Mouse (Mus musculus): ENCODE data around the gene Ptgfr.

Ptgfr gene

DNA sequence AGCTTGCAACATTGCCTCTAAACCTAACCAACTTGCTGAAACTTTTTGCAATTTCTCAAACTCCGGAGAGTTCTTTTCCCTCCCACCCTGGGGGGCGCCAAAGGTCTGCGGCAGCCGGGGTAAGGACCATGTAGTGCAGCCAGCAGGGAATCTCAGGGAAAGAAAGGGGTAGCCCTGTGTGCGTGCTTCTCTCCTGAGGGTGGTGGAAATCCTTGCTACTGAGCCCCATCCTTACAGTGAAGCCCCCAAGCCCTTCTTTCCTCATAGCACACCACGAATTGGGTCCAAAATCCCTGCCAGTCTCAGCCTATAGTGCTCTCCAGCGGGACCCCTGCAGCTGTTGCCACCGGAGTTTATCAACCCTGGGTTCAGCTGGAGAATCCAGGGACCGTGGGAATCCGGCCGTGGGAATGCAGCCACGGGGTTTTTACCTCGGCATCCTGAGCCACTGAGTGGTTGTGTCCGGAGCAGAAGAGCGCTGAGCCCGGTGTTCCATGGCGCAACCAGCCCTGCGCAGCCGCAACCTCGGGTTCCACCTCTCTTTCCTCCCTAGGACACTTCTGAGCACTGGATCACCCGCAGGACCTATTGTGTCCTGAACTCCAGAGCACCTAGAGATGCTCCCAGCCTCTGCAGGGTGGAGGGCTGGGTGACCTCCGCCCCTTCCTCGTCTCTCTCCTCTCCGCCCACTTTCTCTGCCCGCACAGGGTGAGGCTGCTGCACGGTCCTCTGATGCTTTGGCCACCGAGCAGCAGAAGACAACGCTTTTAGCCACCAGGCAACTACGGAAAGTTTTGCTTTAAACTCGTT lies at the start of gene Ptgfr:
Ptgfr (minus strand) TSS at position 760 of the 810 bp plus-strand sequence.
- DNase-seq = peak; percentile 47 to 70

DNA sequence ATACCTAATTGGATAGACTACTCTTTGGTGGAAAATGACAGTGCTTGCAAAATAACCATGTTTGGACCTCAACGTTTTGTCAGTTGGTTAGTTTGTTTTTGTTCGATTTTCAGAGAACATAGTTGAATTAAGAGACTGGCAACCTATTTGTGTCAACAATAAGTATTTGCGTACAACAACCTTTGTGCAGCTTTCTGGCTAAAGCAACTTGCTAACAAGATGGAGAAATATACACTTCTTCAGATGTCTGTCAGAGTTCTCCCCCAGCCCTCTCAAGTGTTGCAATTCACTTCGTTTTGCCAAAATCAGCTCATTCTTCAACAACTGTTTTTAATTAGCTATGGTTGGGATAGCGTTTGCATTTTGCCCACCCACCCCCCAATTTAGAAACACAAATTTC lies 46.5 kb upstream of the Ptgfr start:
- DNase-seq = no peak

DNA sequence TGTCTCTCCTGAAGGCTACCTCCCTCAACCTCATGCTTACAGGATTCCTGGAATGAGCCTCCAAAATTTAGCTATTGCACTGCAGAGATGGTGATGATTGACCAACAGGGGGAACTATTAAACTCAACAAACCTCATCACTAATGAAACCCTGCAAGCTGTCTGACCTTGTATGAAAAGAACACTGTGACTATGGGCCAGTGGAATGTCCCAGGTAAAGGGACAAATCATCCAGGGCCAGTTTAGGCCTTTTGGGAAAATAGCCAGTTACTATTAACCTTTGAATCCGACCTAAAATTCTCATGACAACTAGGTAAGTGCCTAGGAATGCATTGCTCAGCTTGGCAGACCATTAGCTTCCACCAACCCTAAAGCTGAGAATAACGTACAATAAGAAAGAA lies 42.6 kb upstream of the Ptgfr start:
- DNase-seq = no peak

DNA sequence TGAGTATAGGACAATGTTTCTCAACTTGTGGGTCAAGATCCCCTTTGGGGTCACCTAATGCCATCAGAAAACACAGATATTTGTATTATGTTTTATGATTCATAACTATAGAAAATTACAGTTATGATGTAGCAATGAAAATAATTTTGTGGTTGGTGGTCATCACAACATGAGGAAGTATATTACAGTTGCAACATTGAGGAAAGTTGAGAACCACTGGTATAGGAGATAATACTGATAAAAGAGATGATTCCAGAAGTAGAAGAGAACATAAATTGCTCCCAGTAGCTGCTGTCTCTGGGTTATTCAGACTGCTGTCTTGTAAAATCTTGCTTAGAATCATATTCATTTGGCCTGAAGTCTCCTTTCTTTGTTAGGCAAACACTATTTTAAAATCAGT lies 31.5 kb upstream of the Ptgfr start:
- DNase-seq = no peak

DNA sequence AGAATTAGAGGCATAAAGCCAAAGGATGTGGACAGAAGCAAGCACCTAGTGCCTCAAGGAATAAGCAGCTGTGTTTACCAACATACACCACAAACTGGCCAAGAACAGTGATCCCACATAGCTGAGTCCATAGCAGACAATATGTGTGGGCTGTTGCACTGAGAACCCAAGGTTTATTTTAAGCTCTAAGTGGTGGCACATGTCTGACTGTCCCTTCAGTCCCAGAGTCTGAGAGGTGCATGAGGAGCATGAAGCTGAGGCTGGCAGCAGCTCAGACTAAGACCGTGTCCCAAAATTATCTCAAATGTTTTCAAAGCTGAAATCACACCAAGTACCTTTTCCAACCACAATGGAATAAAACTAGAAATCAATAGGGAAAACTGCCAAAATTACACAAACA lies 13.9 kb upstream of the Ptgfr start:
- no peak for DNase-seq

DNA sequence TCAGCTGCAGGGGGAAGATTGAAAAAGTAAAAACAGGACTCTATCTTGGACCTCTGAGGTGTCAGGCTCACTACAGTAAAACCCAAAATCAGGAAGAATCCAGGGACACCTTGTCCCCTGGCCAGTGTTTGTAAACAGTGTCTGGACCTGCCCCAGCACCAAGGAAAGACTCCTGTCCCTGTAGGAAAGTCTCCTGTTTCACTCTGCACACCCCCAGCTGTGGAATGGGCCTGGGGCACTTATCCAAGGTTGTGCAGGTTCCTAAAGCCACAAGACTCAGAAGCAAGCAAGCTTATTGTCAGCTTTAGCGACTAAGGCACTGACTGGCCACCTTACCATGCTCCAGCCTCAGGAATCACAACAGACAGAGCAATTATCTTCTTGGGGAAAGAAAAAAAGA lies 13.2 kb upstream of the Ptgfr start:
- no peak for DNase-seq

DNA sequence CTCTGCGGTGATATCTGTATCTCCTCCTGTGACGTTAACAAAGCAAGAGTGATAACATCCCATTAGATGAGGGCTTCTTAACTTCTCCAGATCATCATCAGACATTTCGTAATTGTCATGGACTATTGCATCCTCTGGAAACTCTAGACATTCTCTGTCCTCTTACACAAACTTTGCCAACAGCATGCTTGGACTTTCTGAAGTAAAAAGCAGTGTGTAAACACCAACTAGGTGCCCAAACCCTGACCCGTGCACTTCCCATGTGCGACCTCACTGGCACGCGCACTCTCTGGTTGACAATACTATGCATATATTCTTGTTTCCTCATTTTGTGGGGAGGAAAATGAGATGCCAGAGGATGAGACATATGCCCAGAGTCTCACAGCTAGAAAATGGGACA lies 8.9 kb upstream of the Ptgfr start:
- DNase-seq = no peak

DNA sequence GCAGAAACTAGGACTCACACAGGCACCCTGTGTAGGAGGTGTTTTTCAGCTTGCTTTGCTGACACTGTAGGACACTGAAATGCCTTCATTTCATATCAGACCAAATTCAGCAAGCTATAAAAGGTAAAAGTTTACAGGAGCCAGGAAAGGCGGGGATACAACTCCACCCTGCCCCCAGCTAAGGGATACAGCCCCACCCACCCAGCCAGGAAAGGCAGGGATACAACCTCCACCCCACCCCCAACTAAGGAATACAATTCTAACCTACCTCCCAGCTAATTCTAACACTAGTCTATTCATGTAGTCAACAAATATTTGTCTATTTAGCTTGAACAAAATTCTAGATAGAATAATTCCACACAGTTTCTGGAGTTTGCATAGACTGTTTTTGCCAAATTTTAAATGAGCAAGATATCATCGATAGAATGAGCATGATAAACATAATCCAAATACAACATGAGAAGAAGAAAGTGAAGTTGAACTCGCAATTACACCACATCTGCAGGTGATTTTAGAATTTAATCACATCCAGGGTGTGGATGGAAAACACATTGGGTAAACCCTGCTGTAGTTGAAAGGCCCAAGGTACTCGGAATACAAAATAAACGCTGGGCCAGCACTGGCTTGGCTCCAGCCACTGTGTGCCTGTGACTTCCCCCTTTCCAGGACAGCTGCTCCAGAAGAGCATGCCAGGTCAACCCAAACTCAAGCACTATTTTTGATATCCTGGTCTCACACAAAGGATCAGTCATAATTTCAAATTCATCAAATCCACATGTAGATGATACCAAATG lies 7.1 kb upstream of the Ptgfr start:
- peak; percentile 16 to 49 for DNase-seq

DNA sequence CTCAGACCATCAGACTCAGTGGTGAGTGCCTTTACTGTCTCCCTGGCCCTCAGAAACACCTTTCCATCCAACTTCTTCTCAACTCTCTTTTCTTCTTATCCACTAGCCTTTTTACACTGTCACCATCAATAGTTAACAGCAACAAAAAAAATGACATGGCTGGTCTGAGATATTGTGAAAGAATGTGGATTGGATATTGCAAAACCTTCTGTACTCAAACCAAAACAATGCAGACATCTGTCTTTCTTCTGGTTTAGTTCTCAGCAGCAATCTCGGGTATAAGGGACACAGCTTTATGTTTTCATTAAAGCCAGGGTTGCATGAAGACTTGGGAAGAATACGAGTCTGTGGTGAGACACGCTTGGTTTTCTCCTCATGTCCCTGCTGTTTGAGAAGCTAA lies 3.3 kb upstream of the Ptgfr start:
- no peak for DNase-seq

DNA sequence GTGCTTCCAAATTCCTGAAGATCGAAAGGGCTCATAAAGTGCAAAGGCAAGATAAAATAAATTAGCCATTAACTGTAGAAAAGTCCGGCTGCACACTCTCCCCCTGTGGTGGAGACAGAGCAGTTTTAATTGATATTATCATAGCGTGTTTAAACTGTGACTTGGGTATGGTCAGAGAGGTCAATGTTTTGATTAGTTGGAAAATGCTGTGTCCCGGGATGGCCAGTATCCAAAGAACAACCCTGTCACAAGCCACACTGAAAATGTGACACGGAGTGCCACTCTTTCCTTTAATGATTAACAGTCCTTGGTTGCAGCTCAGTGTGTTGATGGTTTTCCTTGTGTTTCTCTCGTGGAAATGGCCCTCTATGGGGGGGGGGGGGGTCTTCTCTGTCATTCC lies 942 bp upstream of the Ptgfr start:
- DNase-seq = no peak

DNA sequence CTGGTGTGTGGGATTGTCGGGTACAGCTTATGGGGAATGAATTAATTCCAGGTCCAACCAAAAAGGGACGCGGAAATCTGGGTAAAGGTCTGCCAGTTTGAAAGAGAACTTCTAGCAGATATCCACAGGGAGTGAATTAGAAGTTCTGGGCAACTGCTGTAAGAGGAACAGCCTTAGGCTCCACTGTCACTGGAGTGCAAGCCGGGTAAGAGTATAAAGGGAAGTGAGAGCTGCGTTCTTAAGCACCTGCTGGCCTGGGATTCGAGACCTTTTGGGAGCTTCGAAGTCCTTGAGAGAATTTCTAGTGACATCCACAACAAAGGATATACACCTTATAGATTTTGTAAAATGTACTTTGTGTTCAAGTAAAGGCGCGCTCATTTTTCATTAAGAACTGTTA lies 319 bp upstream of the Ptgfr start:
- no peak for DNase-seq

DNA sequence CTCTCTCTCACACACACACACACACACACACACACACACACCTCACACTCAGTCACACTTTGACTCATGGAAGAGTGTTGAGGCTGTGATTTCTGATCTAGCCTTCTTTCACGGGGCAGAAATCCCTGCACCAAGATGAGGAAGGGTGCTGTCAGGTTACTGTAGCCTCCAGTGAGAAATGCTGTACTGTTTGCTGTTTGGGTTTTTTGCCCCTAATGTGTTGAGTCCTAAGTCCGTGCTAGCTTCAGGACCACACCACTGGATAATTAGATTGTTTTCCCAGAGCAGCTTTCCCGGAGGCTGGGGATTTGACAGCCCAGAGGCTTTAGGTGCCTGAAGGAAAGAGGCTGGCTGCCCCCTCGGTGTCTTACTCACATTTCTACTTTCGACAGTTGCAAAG lies 979 bp downstream of the Ptgfr start:
- DNase-seq = no peak

DNA sequence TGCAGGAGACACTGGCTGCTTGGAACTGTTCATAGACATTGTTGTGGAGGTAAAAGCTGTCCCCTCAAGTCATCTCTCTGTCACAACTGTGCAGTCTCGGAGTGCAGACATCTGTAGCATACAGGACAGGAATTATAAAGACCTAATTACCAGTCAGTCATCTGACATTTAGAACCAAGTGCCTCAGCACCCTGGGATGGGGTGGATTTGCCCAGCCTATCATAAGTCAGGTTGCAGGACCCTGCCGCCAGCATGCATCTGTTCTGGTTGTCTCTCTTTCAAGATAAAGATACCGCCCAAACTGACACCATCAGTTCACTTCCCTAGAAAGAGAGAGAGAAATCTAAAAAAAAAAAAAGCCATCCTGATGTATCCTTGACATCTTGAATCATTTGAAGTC lies 1.6 kb downstream of the Ptgfr start:
- no peak for DNase-seq

DNA sequence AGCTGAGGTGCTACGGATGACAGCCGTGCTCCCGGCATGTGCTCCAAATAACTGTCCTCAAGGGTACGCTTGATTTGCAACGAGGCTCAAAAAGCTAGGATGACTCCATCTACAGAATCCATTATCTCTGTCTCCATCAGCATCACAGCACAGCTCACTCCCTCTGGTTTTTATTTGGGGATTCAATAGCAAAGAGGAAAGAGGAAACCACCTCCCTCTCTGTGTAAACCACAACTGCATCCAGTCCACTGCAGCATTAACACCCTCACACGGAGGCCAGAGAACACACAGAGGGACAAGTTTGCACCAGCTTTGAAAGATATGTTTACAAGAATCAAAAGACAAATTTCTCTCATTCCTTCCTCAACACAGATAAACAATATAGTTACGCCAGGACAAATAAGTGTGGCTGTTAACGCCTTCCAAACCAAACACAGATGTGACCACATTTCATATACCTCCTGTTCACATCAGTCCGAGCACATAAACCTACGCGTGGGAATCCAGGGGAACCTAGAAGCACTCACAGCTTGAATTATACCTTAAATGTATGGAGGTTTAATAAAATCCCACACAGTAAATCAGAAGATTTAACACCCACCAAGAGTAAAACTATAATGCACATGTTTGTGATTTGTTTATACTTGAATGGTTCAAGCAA lies 9.3 kb downstream of the Ptgfr start:
- no peak for DNase-seq

DNA sequence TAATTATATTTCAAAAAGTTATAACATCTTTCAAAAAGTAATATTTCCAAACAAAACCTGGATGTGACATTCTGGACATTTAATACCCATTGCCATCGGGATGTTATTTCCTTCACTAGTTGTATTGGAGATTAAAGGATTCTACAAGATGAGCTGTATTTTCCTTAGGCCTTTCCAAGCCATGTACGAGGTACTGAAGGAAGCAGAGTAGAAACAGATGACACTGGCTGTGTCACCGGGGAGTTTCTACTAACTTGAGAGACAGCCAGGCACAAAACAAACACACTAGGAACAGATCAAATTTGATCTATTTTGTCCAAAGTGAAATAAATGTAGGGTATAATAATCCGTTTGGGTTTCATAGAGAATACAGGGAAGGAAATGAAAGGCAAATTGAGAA lies 17.6 kb downstream of the Ptgfr start:
- DNase-seq = no peak

DNA sequence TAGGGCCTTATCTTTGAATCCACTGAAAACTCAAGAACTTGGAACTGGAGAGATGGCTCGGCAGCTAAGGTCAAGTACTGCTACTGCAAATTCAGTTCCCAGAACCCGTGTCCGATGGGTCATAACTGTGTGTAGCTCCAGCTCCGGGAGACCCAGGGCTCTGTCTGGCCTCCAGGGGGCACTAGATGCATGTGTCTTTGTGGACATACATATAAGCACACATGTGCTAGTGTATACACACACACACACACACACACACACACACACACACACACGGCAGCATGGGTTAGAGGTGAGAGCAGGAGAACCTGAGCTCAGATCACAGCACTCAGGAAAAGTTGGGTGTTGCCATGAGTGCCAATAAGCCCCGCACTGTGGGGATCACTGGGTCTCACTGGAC lies 19.2 kb downstream of the Ptgfr start:
- peak in 1 of 2 experiments; percentile 25 for DNase-seq

DNA sequence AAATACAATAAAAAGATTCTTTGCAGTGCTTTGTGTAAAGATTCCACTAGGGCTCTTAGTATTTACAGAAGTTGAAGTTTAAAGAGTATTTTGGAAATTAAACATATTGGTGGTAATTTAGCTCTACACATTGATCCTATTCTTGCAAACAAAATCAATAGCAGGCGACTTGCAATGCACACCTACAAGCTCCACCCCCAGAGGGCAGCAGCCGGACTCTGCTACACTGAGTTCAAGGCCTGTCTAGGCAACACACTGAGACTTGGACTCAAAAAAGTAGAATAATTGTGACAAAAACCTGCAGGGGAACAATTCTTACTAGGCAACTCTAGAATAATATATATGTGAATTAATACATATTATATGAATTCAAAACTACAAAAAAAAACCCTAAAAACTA lies 28.8 kb downstream of the Ptgfr start:
- no peak for DNase-seq

DNA sequence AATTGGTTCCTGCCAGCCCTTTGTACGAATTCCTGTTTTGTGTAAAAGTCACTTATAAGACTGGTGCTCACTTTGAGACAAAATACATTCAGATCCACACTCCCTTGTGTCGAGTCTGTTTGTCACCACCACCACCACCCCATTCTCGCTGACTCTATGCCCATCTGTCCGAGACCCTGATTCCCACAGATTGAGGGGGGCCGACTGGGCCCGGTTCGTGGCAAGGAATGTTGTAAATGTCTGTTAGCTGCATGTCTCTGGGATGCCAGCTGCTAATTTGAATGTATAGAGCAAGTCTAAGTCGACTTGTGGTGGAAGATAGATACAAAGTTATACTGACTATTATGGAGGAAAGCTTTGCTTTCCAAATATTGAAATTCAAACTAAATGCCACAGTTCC lies 48.8 kb downstream of the Ptgfr start:
- no peak for DNase-seq

DNA sequence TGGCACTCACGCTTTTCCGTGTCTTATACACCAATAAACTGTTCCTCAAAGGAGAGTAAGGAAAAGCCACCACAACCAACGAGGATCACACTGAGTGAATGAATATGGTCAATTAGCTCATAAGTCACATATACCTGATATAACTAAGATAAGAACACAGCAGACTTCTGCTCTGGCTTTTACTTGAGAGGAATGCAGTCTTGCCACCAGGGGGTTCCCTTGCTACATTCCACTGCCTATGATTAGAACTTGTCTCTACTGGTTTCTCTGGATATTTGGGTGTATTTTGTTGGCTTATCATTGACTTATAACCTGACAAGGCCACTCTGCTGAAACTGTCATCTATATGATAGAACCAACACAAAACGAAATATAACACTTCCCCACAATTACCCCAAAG lies 62.3 kb downstream of the Ptgfr start:
- peak in 1 of 2 experiments; percentile 25 for DNase-seq

DNA sequence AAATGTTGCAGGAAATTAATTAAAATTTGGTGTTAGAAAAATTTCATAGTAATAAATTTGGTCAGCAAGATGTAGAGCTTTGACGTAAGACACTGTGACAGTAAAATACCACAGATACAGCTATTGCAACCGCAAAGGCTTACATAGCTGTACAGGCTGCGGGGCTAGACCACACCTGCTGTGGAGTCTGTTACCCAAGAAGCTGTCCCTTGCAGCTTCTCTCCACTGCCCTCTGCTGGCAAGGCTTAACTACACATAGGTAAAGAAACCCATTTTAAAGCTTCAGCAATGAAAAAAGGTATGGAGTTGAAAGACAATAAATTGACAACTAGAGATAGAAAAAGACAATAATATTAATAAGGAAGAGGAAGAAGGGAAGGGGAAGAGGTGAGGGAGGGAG lies 66.4 kb downstream of the Ptgfr start:
- peak; percentile 12 to 46 for DNase-seq

DNA sequence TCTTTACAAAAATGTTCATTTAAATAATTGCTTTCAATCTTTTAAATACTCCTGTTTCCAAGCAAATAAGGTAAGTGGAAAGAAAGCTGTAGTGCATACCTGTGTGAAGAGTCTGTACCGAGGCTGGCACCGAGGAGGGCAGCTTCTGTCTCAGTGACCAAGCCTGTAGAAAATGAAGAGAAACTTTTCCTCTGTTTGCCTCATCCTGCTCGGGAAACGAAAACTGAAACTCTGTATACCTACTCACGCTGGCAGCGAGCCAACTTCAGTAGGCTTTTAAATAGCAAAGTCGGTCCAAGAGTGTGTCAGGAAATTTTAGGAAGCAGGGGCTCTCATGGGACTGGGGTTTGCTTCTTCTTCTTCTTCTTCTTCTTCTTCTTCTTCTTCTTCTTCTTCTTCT lies 87.7 kb downstream of the Ptgfr start, which contains the start of gene Ifi44:
Ifi44 (minus strand) TSS at position 224 of the 400 bp plus-strand sequence.
- peak; percentile 4 to 16 for DNase-seq

DNA sequence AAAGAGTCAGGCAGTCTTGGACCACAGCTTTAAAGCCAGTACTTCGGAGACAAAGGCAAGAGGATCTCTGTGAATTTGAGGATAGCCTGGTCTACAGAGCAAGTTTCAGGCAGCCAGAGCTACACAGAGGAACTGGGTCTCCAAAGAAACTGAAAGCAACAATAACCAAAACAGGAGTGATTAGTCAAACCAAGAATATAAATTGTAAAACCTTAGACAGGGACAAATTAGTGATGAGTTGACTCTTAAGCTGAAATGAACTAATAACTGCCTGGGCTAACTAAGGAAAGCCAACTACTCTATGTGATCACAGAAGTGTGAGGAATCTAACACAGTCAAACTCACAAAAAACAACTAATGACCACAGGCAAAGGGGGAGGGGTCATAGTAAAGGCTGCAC lies 88.9 kb downstream of the Ptgfr start:
- no peak for DNase-seq

All from lung, adult 18-20 months (tissue).